Mouse (Mus musculus) G1E (cell line): ENCODE data around the gene Iqgap3. TPM values are rescaled to one million over a fixed set of nuclear protein-coding genes. Genes with fewer than 3 reads are reported as not detected.

Experiments used
- ATAC-seq: 2 replicates; pipeline ENCODE4 v1.8.0; 2016; ENCODE audit warnings: mild to moderate bottlenecking; ENCODE audit not compliant: insufficient number of reproducible peaks, poor library complexity, low FRiP score, severe bottlenecking; ENCODE audit errors: extremely low read depth
- DNase-seq: peaks from one replicate; pipeline ENCODE4 v3.0.0; 2012; ENCODE audit warnings: low spot score
- H3K27me3 ChIP-seq: 2 replicates; pipeline ENCODE4 v1.6.1; 2012; ENCODE audit warnings: mild to moderate bottlenecking, low read length, inconsistent platforms; ENCODE audit not compliant: insufficient read depth
- H3K36me3 ChIP-seq: replicated peaks from 2 replicates; pipeline ENCODE3; 2012; ENCODE audit warnings: mild to moderate bottlenecking, inconsistent platforms
- H3K4me1 ChIP-seq: 2 replicates; pipeline ENCODE4 v1.6.1; 2012; ENCODE audit warnings: low read depth, low read length, inconsistent platforms, mixed read lengths; ENCODE audit not compliant: insufficient read depth
- H3K4me3 ChIP-seq: 2 replicates; pipeline ENCODE4 v1.5.1; 2012; ENCODE audit warnings: low read depth, mild to moderate bottlenecking, inconsistent platforms, low read length, moderate library complexity, mixed read lengths
- H3K9me3 ChIP-seq: replicated peaks from 2 replicates; pipeline ENCODE4 v1.6.1; 2012; ENCODE audit warnings: inconsistent platforms
- CTCF ChIP-seq: IDR thresholded peaks from 2 replicates; pipeline ENCODE4 v1.5.1; 2012; ENCODE audit warnings: low read depth, low read length, inconsistent platforms, mixed read lengths
- GATA1 ChIP-seq: IDR thresholded peaks from 2 replicates; pipeline ENCODE4 v1.6.1; 2012; ENCODE audit warnings: borderline replicate concordance, low read length, inconsistent platforms, mixed read lengths
- GATA2 ChIP-seq: IDR thresholded peaks from 2 replicates; pipeline ENCODE4 v1.6.1; 2012; ENCODE audit warnings: low read depth, low read length, inconsistent platforms, borderline replicate concordance
- POLR2AphosphoS5 ChIP-seq: IDR thresholded peaks from 2 replicates; pipeline ENCODE4 v1.6.1; 2012; ENCODE audit warnings: low read depth, low read length, inconsistent platforms; ENCODE audit not compliant: insufficient replicate concordance
- TAL1 ChIP-seq: conservative IDR thresholded peaks from 2 replicates; pipeline ENCODE4 v1.6.1; 2012; ENCODE audit warnings: low read depth, low read length, inconsistent platforms, mixed read lengths
- polyA plus RNA-seq: library from polyadenylated mRNA; stranded (reverse); fragments of >175 nt; gene quantifications from 2 replicates; pipeline ENCODE4 v1.2.3, GENCODE M21; 2012
- total RNA-seq, 2 experiments: library from RNA; stranded (forward) in 1 of 2; stranded (reverse) in 1 of 2; fragments of 200-1000 nt in 1 of 2; fragments of >200 nt in 1 of 2; fragmentation: Nextera tagmentation in 1 of 2; gene quantifications; 2 replicates each; pipeline ENCODE4 v1.2.3; 2014 to 2017

The Iqgap3 gene
- total and polyA plus RNA-seq, 3 experiments: 13.8 to 29.3 (median 22.8) TPM

DNA sequence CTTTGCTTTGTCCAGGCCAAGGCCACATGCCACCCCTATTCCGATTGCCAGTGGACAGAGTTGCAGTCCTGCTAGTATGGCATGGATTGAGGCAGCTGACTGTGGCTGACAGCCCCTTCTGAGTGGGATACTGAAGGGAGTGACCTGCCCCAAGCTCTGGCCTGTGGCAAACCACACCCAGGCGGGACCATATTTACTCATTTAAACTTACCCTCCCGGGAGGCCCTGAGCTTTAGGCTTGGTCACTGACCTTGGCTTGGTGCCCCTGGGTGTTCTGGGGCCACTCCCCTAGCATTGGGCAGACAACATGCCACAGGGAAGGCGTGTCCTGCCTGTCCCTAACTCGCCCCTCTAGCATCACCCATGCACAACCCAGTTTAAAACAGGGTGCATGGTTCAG, 64.2 kb downstream of the Iqgap3 start:
- peaks cover 90% of the 10 kb centered on the region for H3K4me1 ChIP-seq
- H3K9me3 ChIP-seq: no peaks in the 10 kb centered on the region
- DNase-seq (no peak), ATAC-seq (no peak)
- no peaks in the 10 kb centered on the region for H3K27me3 ChIP-seq
- TF ChIP-seq POLR2AphosphoS5 (no peak), GATA1 (no peak), CTCF (no peak), GATA2 (no peak), TAL1 (no peak)
- peaks cover 72% of the 10 kb centered on the region for H3K36me3 ChIP-seq
- peak overlapping the region; percentile 86; the same call in 1 of the 2 replicates for H3K4me3 ChIP-seq

DNA sequence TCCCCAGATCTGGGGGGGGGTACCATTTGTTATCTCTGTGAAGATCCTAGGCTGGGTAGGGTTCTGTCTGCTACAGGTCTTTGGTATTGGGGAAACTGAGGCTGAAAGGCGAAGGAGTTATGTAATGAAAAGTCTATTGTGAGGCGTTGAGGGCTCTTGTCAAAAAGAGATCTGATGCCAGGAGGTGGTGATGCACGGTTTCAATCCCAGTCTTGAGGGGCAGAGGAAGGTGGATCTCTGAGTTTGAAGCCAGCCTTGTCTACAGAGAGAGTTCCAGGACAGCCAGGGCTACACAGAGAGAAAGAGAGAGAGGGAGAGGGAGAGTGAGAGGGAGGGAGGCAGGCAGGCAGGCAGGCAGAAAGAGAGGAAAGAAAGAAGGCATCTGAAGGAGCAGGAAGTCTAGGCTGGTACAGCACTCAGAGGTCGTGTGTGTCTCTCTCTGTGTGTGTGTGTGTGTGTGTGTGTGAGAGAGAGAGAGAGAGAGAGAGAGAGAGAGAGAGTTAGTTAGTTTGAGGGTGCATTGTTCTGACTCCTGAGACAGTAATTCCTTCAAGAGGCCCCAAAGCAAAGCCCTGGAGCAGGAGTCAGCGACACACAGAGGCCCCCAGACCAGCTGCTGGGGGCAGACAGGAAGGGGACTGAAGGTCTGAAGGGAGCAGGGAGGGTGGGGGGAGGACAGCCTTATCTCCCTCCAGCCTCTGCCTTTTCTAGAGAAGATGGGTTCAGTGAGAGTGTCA, 64.8 kb downstream of the Iqgap3 start:
- TF ChIP-seq CTCF (no peak), GATA2 (no peak)
- Histone ChIP-seq H3K4me3 (peak overlapping the region; percentile 38; the same call in 1 of the 2 replicates), H3K4me1 (peaks cover 90% of the 10 kb centered on the region)

DNA sequence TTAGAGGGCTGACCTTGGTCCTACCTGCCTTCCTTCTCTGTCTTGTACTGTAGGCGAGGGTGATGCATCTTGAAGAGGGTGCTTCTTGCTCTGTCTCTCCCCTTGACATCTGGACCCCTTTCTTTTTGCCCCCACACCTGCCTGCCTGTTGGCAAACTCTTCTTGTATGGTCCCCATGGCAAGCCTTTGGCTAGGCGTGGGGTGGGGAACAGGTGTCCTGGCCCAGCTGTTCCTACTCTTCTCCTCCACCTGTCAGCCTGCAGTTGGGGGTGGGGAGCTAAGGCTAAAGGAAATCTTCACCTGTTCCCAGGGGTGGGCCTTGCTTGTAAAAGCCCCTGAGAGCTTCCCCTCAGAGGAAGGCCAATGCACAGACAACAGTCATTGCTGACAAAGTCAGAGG, 65.7 kb downstream of the Iqgap3 start:
- no peak for ATAC-seq
- Histone ChIP-seq H3K36me3 (peaks cover 87% of the 10 kb centered on the region), H3K9me3 (no peaks in the 10 kb centered on the region), H3K4me1 (peaks cover 94% of the 10 kb centered on the region), H3K4me3 (no peak overlapping the region; the same call in 1 of the 2 replicates), H3K27me3 (no peaks in the 10 kb centered on the region)
- DNase-seq: no peak
- no peak for TF ChIP-seq TAL1
- TF ChIP-seq POLR2AphosphoS5: no peak
- TF ChIP-seq CTCF: no peak
- no peak for TF ChIP-seq GATA1
- TF ChIP-seq GATA2: no peak

More for the DNA sequence above, 64.8 kb downstream of the Iqgap3 start:
- Histone ChIP-seq H3K9me3 (no peaks in the 10 kb centered on the region), H3K27me3 (no peaks in the 10 kb centered on the region), H3K36me3 (peaks cover 78% of the 10 kb centered on the region)
- ATAC-seq: no peak
- DNase-seq: no peak

DNA sequence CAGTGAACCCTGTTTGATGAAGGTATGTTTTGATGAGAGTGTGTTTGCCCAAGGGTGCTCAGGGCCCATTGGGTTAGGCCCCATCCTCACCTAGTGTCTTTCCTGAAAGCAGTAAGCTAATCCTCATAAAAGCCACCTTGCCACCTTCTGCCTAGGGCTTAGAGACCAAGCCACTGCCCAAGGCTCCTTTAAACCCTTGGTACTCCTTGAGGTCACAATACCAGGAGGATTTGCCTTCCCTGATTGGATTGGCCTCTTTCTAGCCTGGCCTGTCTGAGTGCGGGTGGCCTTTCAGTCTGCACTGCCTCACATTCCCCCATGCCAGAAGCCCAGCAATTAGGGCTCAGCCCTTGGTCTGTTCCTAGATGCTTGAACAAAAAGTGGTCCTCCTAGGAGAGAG, 66.1 kb downstream of the Iqgap3 start:
- H3K4me3 ChIP-seq: no peak overlapping the region; the same call in 1 of the 2 replicates
- no peak for TF ChIP-seq POLR2AphosphoS5
- no peak for TF ChIP-seq TAL1
- no peak for TF ChIP-seq GATA2
- TF ChIP-seq CTCF: no peak
- TF ChIP-seq GATA1: no peak
- DNase-seq (no peak), ATAC-seq (no peak)
- peaks cover 90% of the 10 kb centered on the region for H3K36me3 ChIP-seq
- H3K27me3 ChIP-seq: no peaks in the 10 kb centered on the region
- H3K4me1 ChIP-seq: peaks cover 96% of the 10 kb centered on the region
- no peaks in the 10 kb centered on the region for H3K9me3 ChIP-seq

DNA sequence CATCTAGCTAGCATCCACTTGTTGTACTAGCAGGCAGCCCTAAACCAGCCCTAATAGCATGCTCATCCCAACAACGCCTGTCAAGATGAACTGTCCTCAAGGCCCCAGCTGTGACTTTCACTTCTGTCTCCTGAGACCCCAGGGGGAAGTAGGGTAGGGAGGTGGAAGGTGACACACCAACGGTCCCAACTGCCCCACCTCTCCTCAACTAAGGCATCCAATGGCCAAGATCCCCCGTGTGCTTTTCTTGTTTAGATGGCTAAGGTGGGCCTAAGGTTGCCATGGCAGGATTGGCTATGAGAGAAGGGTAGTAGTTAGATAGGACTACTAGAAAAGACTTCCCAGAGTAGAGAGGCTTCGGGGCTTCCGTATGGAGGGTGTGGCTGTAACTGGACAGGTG, 66.6 kb downstream of the Iqgap3 start:
- Histone ChIP-seq H3K9me3 (no peaks in the 10 kb centered on the region), H3K27me3 (no peaks in the 10 kb centered on the region), H3K4me3 (peak overlapping the region; percentile 54; the same call in 1 of the 2 replicates), H3K4me1 (peaks cover 96% of the 10 kb centered on the region), H3K36me3 (peaks cover 93% of the 10 kb centered on the region)
- TF ChIP-seq POLR2AphosphoS5: no peak
- TF ChIP-seq GATA1: no peak
- TF ChIP-seq TAL1: no peak
- TF ChIP-seq GATA2: no peak
- no peak for TF ChIP-seq CTCF
- no peak for DNase-seq
- no peak for ATAC-seq

DNA sequence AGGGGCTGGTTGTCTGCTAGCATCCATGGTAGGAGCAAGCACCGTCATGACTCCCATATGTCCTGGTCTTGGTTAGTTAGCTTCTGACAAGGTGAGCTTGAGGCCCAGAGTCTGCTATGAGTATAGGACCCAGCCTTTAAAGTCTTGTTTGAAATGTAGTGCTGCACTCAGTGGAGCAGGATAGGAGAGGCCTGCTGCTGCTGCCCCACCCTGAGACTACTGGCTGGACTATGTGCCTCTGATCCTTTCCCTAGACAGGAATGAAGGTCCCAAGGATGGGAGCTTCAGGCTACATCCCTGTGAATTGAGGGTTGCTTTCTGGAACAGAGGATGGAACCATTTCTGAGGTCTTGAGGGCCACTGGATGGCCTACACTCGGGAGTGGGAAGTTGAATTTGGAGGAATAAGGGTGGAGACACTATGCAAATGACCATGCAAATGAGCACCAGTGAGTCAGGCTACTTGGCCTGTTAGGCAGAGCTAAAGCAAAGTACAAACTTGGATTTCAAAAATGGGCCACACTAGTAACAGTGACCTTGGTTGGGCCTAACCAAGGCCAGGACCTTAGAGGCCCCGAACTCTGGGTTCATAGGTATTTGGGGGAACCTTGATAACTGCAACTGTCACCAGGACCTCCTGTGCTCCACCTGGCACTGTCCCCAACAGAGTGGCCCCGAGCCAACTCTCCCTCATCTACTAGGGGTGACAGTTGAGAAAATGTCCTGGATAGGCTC, 67.2 kb downstream of the Iqgap3 start:
- ATAC-seq (no peak), DNase-seq (no peak)
- H3K9me3 ChIP-seq: no peaks in the 10 kb centered on the region
- peaks cover 95% of the 10 kb centered on the region for H3K36me3 ChIP-seq
- peak overlapping the region; percentile 54; the same call in 1 of the 2 replicates for H3K4me3 ChIP-seq
- peaks cover 95% of the 10 kb centered on the region for H3K4me1 ChIP-seq
- TF ChIP-seq CTCF (no peak), GATA1 (no peak), TAL1 (no peak), POLR2AphosphoS5 (no peak), GATA2 (no peak)
- H3K27me3 ChIP-seq: no peaks in the 10 kb centered on the region
